Mouse (Mus musculus) urinary bladder, postnatal 25 days (tissue): ENCODE measurements around the gene Lrrc38.

Experiments used
- DNase-seq: peaks from one replicate; pipeline ENCODE4 v3.0.0; 2022; ENCODE audit warnings: low spot score

Gene Lrrc38

GRCm38 (mm10) chr4:143350047-143351015 lies 774 bp downstream of the Lrrc38 start:
- no peak for DNase-seq

DNA sequence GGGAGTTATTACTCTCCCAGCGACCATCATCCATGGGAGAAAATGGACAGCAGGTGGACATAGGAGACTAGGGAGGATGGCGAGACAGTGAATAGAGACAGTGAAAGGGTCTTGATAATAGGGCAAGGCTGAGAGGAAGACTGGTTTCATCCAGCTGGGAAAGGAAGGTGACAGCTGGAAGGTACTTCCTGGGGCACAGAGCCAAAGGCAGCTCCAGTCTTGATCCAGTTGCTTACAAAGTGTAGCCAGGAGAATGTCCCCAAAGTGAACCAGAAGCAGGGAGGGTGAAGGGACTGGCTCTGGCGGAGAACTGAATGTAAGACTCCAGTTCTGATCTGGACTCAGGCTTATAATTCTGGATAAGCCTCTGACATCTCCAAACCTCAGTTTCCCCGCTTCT lies 2.7 kb downstream of the Lrrc38 start:
- no peak for DNase-seq

DNA sequence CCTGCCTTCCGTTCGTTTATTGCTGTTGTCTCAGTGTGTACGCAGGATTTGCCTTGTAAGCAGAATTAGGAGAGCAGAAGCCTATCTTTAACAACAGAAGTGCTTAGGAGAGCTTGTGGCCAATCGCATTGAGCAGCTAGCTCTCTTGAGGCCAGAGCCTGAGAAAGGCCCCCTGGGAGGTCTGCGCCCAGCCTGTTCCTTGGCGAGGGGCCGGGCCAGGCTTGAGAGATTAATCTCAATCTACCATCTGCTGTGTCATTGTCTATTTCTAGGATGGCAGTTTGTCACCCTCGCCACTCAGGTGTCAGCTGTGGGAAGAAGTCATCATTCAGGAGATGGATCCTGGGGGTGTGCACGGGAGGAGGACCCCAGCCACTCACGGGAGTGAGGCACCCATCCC lies 12.0 kb downstream of the Lrrc38 start:
- no peak for DNase-seq

- DNase-seq, result no peak
Observed at GRCm38 (mm10) chr4:143366415-143367041, 17.0 kb downstream of the Lrrc38 start.

GRCm38 (mm10) chr4:143379480-143379879 lies 29.9 kb downstream of the Lrrc38 start:
- DNase-seq, result no peak

GRCm38 (mm10) chr4:143379931-143380715 lies 30.6 kb downstream of the Lrrc38 start:
- DNase-seq, result no peak

- DNase-seq, result peak; percentile 37
Observed at GRCm38 (mm10) chr4:143380716-143381004, 31.1 kb downstream of the Lrrc38 start.

- DNase-seq, result no peak
Observed at GRCm38 (mm10) chr4:143382163-143382562, 32.6 kb downstream of the Lrrc38 start.

DNA sequence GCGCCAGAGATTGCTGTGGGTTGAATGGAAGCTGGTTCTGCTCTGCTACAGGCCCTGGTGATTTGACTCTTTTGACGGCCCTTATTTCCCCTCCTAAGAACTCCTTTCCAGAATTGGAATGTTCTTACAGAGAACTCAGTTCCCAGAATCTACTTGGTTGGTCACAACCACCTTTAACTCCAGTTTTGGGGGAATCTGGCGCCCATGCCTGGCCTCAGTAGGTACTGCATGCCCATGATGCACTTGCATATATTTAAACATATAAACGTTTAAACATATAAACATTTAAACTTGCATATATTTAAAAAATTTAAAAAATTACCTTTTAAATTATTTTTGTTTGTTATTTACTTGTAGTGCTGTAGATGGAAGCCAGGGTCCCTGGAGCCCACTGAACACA lies 34.1 kb downstream of the Lrrc38 start:
- DNase-seq, result no peak

- peak; percentile 30 for DNase-seq
Observed at GRCm38 (mm10) chr4:143388955-143389702, 39.6 kb downstream of the Lrrc38 start.

DNA sequence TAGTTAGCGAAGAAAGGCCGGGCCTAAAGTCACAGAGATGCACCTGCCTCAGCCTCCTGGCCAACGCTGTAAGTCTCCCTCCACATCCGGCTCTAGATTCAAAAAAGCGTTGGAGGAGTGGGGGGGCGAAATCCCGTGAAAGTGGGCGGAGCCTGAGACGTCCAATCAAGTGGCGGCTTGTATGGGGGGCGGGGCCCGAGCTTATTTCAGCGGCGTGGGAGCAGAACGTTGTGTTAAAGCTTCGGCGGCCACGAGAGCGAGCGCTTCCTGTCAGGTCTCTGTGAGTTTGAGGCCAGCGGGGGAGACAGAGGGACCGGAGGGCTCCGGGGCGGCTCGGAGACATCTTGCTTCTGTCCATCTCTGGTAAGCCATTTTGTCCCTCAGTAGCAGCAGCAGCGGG lies 44.6 kb downstream of the Lrrc38 start, which contains the start of gene Pramel1:
Pramel1 (plus strand) TSS at position 248 of the 400 bp plus-strand sequence.
- no peak for DNase-seq

- peak; percentile 6 for DNase-seq
Observed at GRCm38 (mm10) chr4:143411566-143412218, 62.1 kb downstream of the Lrrc38 start.

DNA sequence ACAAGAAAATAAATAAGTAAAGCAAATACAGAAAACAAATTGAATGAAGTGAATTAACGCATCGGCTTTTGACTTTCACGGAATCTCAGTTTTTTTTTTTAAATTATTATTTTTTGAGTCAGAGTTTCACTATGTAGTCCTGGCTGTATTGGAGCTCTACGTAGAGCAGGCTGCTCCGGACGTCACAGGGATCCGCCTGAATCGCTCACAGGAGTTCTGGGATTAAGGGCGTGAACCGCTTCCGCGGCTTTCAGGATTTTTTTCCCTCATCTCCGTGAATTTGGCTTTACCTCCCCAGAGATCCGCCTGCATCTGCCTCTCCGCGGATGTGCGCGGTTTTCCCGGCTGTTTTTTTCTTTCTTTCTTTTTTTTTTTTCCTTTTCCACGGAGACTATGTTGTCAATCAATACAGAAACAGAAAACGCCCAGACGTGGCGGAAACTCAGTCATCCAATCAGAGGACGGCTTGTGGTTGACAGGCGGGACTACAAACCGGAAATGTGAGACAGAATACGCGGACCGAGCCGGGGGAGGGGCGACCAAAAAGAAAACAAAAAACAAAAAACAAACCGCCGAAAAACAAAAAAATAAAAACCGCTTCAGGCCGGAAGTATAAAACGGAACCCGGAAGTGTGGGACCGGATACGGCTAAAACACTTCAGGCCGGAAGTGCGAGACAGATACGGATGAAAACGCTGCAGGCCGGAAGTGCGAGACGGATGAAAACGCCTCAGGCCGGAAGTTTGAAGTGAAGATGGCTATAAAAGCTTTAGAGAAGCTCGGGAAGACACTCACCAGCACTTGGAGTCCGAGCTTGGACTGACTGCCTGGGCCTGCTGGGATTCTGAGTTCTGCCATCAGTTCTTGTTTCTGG lies 62.9 kb downstream of the Lrrc38 start, which contains the start of gene Pramef8:
Pramef8 (plus strand) TSS at position 208 of the 874 bp plus-strand sequence.
- peak; percentile 79 for DNase-seq

DNA sequence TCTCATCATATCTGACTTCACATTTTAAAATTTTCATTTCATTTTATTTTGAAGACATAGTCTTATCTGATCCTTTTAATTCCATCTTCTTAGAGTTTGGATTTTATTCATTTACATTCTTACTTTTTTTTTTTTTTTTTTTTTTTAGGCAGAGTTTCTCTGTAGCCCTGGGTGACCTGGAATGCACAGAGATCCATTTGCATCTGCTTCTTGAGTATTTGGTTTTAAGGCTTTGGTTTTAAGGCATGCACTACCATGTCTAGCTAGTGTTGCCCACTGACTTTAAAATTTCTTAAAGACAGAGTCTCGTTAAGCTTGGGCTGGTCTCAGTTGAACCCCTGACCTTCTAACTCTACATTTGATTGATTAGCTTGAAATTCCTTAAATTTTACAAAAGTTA lies 64.1 kb downstream of the Lrrc38 start:
- DNase-seq, result no peak

DNA sequence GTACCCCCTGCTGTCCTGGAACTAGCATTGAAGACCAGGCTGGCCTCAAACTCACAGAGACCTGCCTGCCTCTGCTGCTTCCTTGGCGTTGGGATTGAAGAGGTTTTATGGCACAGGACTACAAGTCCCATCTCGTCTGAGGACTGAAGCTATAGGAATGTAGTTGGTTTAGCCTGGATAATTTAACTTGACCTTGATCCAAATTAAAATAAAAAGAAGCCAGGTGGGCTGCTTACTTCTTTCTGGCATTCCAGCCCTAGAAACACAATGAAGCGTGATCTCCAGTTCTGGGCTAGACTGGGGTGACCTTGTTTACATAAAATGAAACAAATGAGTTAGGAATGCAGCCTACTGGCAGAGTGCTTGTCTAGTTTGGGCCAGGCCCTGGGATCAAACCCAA lies 64.6 kb downstream of the Lrrc38 start:
- no peak for DNase-seq
